Mouse (Mus musculus) spleen, postnatal 36 days (tissue): Measurements from ENCODE around the gene Chmp2b.

Experiments used
- DNase-seq, 2 experiments: peaks; one replicate each; pipeline ENCODE4 v3.0.0; 2022; ENCODE audit warnings: low spot score in 2 of 2, mixed read lengths in 1 of 2

Gene Chmp2b

DNA sequence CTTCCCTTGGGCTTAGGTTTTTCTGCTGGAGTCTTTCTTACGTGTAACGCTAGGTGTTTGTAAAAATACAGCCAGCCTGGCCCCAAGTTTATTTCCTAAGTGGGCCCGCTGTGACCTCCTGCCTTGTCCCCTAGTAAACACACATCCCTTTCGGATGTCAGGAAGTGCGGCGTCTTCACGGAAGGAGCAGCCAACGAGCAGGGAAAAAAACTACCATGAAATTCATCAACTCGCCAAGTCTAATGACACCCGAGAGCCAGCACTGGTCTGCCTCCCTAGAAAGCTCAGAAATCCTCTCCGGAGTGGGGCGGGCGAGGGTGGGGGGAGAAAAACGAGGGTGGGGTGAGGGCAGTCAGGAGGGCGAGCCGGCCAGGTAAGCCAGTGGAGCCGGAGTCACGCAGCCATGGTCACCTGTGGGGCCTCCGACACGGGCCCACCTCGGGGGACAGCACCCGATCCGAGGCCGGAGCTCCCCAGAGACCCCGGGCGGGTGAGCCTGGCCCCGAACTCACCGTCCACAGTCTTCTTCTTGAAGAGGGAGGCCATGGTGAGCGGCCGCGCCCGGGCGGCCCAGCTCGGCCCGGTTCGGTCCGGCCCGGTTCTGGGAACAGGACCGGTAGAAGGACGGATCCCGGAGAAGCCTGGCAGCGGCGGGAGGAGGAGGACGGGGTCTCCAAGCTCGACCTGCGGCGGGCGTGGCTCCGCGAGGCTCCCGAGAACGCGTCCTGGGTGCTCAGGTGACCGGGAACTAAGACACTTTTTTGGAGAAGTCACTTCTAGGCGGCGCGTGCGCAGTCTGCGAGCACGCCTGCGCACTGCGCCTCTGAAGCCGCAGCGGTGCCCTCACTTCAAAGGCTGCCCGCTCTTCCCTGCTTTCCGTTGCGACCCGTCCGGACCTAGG is at the start of gene Chmp2b:
Gene Chmp2b, minus strand, starts transcription at position 764 of the 901 bp plus-strand sequence.
- DNase-seq = peak; percentile 82 to 85

GRCm38 (mm10) chr16:65611678-65612077 is 49.2 kb upstream of the Chmp2b start:
- DNase-seq = no peak

DNA sequence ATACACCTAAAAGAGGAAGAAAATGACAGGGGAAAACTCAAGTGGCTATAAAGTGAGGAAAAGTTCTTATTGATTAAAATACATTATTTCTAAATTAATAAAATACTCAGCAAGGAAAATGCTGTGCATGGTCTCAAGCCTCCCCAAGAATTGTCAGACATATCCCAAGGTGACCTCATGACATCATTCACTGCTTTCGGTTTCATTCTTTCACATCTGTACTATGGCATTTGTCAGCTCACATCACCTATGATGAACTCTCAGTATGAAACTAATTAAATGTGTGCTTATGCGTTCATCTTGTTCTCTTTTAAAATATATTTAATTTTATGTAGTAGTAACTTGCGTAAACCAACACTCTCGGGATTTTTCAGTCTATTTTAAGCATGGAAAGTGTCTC is 38.3 kb upstream of the Chmp2b start:
- DNase-seq = no peak

DNA sequence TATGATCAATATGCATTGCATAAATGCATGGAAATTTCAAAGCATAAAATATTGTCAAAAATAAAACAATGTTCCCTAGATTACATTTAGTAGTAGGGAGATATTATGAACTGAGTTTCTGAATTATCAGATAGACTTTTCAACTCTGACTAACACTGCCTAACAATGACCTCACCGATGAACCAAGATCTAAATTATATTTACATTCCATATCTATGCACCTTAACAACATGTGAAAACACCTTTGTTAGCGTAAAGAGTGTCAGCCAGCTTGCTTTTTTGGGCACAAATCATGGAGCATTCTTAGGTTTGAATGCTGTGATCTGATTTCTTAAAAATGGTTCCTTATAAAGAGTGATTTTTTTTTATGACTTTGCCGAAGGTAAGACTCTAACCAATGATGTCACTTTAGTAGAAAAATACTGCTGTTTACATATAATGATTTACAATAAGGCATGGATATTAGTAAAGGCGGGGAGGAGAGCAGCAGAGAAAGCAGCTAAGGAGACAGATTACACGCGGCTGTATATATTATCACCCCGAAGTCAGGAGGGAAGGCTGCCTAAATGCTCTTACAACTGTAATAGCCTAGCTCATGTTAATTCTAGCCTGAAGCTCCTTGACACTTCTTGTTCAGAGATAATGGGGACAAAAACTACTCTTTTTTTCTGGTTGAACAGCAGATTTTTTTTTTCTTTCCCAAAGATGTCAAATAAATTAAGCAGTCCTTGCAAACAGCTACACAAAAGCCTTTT is 23.8 kb upstream of the Chmp2b start:
- DNase-seq = no peak

GRCm38 (mm10) chr16:65585699-65586098 is 23.2 kb upstream of the Chmp2b start:
- DNase-seq = no peak

DNA sequence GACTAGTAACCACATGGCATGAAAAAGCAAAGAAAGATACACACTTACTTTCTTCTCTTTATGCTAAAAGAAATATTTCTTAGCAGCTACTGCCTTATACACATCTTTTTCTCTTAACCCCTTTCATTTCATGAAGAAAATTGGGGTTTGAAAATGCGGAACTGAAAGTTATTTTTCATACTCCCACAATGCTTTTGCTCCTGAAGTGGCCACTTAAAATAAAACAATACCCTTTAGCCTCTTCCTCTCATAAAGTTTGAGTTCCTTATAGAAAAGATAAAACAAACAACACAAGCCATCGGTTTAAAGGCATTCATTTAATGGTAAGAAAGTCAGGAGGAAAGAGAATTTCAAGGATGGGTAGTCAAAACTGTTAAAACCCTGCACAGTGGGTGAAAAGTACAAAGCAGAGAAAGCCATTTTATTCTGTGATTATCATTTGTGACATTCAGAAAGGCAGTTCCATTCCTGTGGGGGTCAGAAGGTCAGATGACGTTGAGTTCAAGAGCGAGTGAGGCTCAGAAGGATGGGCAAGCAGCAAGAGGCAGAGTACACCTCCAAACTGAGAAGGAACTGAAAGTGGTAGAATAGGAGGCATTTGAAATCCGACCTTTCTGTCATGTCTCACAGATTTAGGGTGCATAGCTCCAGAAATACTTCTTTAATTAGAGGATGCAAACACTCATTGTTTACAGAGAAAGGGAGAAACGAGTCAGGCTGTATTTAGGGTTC is 14.9 kb upstream of the Chmp2b start:
- DNase-seq = peak in 1 of 2 experiments; percentile 26

DNA sequence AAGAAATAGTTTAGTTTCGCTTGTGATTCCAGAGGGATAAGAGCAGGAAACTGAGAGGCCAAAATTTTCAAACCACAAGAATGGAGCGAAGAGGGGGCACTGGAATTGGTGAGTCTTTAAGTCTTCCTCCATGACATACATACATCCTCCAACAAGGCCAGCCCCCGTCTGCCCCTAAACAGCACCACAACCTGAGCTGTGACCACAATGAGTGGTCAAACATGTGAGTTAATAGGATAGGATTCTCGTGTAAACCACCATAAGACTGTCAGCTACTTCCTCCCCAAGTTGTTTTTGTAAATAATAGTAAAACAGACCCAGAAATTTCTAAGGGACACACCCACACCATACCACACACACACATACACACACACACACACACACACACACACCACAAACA is 6.3 kb upstream of the Chmp2b start:
- no peak for DNase-seq

- DNase-seq = no peak
Observed at GRCm38 (mm10) chr16:65564951-65565350, 2.4 kb upstream of the Chmp2b start.

GRCm38 (mm10) chr16:65564306-65564705 is 1.8 kb upstream of the Chmp2b start:
- DNase-seq = no peak

DNA sequence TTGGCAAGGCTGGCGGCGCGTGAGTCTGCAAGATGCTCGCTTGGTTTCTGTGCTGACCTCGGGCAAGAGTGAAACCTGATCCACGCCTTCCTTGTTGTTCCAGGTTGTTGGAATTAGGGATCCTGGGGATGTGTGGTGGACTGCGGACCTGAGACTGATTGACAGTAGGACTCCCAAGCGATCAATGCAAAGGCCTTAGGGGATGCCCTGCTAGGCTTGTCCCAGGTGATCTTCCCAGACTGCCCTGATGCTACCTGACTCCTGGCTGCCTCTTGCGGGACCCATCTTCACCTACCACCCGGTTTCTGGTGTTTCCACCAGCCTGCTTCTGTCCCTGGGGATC is 309 bp upstream of the Chmp2b start:
- DNase-seq = no peak

- DNase-seq = no peak
Observed at GRCm38 (mm10) chr16:65560996-65561962, 1.2 kb downstream of the Chmp2b start.

DNA sequence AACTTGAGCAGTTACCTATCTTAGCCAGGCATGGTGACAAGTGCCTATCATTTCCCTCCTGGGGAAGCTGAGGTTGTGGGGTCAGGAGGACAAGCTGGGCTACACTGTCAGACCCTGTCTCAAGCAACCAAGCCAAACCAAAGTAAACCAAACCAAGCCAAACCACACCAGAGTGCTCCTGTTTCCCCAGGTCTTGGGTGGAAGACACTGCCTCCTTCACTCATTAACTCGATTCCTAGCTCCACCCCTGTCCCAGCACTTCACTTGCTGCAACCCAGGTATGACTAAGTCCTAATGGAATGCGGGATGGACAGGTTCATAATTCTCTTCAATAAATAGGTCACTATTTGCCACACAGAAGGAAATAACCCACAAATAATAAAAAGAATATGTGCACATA is 2.9 kb downstream of the Chmp2b start:
- no peak for DNase-seq

- no peak for DNase-seq
Observed at GRCm38 (mm10) chr16:65557369-65557768, 5.2 kb downstream of the Chmp2b start.

DNA sequence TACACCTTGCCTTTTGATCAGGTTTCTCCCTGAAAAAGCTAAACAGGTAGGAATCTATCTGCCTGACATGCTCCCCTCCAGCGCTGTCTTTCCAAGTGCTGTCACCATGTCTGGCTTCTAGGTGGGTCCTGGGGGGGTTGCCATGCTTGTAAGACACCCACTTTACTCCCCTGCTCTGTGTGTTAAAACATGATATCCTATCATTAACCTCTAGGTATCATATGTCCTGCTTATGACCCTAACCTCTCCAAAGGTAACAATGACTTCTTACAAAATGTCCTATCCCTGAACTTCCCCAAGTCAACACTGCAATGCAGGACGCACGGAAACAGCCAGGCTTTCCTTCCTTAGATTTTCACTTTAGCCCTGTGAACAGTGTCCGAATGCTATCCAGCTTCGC is 8.3 kb downstream of the Chmp2b start:
- no peak for DNase-seq

GRCm38 (mm10) chr16:65550814-65551213 is 11.7 kb downstream of the Chmp2b start:
- no peak for DNase-seq

DNA sequence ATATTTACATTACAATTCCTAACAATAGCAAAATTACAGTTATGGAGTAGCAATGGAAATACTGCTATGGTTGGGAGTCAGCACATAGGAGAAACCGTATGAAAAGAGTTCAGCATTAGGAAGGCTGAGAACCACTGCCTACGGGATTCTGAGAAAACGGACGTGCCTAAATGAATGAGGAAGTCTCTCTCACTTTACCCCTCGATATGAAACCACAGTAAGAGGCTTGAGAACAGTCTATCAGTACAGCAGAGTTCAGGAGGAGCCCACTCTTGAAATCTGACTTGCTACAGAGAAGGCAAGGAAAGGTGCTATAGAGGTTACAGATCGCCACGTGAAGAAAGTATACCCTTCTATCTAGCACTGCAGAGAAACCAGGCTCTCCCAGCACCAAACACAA is 13.6 kb downstream of the Chmp2b start:
- DNase-seq = no peak

GRCm38 (mm10) chr16:65543676-65544293 is 18.7 kb downstream of the Chmp2b start:
- no peak for DNase-seq

GRCm38 (mm10) chr16:65533315-65533999 is 29.1 kb downstream of the Chmp2b start:
- peak in 1 of 2 experiments; percentile 14 for DNase-seq

GRCm38 (mm10) chr16:65531663-65532062 is 30.9 kb downstream of the Chmp2b start:
- no peak for DNase-seq

GRCm38 (mm10) chr16:65529589-65529988 is 32.9 kb downstream of the Chmp2b start:
- no peak for DNase-seq
